Mouse (Mus musculus): ENCODE results near the gene Rptor.

Rptor gene

GRCm38 (mm10) chr11:119821514-119821913 is 218.8 kb downstream of the Rptor start:
- DNase-seq = no peak

GRCm38 (mm10) chr11:119824072-119824649 is 221.5 kb downstream of the Rptor start:
- no peak for DNase-seq

GRCm38 (mm10) chr11:119825783-119826182 is 223.1 kb downstream of the Rptor start:
- DNase-seq = no peak

GRCm38 (mm10) chr11:119826239-119826638 is 223.5 kb downstream of the Rptor start:
- DNase-seq = no peak

GRCm38 (mm10) chr11:119829116-119829515 is 226.4 kb downstream of the Rptor start:
- DNase-seq = no peak

GRCm38 (mm10) chr11:119831682-119832081 is 229.0 kb downstream of the Rptor start:
- no peak for DNase-seq

GRCm38 (mm10) chr11:119833311-119833710 is 230.6 kb downstream of the Rptor start:
- DNase-seq = no peak

- no peak for DNase-seq
These were observed 231.4 kb downstream of the Rptor start for GRCm38 (mm10) chr11:119833877-119834804.

- DNase-seq = no peak
These were observed 233.6 kb downstream of the Rptor start for GRCm38 (mm10) chr11:119836326-119836725.

GRCm38 (mm10) chr11:119837786-119838185 is 235.1 kb downstream of the Rptor start:
- no peak for DNase-seq

GRCm38 (mm10) chr11:119839411-119840342 is 237.0 kb downstream of the Rptor start:
- no peak for DNase-seq

GRCm38 (mm10) chr11:119846608-119847007 is 243.9 kb downstream of the Rptor start:
- DNase-seq = no peak

GRCm38 (mm10) chr11:119847076-119847475 is 244.4 kb downstream of the Rptor start:
- no peak for DNase-seq

- DNase-seq = no peak
These were observed 244.9 kb downstream of the Rptor start for GRCm38 (mm10) chr11:119847569-119847968.

- DNase-seq = no peak
These were observed 245.5 kb downstream of the Rptor start for GRCm38 (mm10) chr11:119848189-119848588.

- no peak for DNase-seq
These were observed 253.3 kb downstream of the Rptor start for GRCm38 (mm10) chr11:119855999-119856398.

GRCm38 (mm10) chr11:119862523-119863299 is 260.0 kb downstream of the Rptor start:
- DNase-seq = no peak

GRCm38 (mm10) chr11:119863421-119863821 is 260.7 kb downstream of the Rptor start:
- no peak for DNase-seq

- DNase-seq = no peak
These were observed 264.1 kb downstream of the Rptor start for GRCm38 (mm10) chr11:119866837-119867236.

GRCm38 (mm10) chr11:119868138-119868537 is 265.4 kb downstream of the Rptor start:
- DNase-seq = no peak

- no peak for DNase-seq
These were observed 265.9 kb downstream of the Rptor start for GRCm38 (mm10) chr11:119868556-119868955.

- DNase-seq = no peak
These were observed 268.4 kb downstream of the Rptor start for GRCm38 (mm10) chr11:119871141-119871540.
